Mouse (Mus musculus): ENCODE results near the gene Cacna1d. TPM values are rescaled to one million over a fixed set of nuclear protein-coding genes. Genes with fewer than 3 reads are reported as not detected.

Gene Cacna1d
- polyA plus RNA-seq, 1 experiment from 2014 or later, result 8.5 TPM

DNA sequence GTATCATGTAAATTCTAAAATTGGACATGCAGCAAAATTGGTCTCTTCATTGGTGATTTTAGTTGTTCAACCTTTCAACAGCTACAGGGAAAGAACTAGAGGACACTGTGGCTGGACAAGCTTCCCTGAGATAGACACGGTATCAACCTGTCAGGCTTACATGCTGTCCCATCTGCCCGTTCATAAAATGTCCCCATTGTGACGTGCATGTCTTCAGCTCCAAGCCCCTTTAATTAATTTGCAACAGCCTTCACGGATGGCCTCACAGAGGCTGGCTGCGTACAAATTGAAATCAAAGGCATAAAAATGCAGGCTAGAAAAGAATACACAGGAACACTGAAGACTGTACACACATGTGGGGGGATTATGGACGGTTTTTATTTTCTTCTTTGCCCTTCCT, 185.0 kb downstream of the Cacna1d start:
- WGBS, result 76% methylated on average over 6 of the region's 6 CpGs
- Histone ChIP-seq H3K27ac (no peak overlapping the region), H3K9me3 (no peaks in the 10 kb centered on the region), H3K4me3 (no peak overlapping the region), H3K36me3 (no peaks in the 10 kb centered on the region), H3K4me1 (peaks cover 27% of the 10 kb centered on the region), H3K27me3 (ENCODE audit: insufficient read depth, poor library complexity, severe bottlenecking) (no peaks in the 10 kb centered on the region)
- no peak for DNase-seq (ENCODE audit: low spot score)

DNA sequence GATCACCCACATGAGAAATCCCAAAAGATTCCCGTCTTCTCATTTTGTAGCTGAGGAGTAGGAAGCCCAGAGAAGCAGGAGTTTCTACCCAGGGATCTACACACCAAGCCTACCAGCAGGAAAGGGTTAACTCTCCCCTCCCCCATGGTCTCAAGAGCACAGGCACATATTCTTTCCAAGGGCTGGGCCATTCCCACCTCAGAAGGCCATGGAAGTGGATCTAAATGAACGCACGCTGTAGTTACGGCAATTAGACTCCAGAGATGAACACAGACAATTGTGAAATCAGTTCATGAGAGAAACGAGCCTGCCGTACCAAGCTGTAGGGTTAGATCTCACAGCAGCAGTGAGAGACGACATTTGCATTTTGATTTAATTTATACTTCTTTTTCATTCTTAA, 191.3 kb downstream of the Cacna1d start:
- 76% methylated on average over 7 of the region's 7 CpGs for WGBS
- no peak for DNase-seq (ENCODE audit: low spot score)

DNA sequence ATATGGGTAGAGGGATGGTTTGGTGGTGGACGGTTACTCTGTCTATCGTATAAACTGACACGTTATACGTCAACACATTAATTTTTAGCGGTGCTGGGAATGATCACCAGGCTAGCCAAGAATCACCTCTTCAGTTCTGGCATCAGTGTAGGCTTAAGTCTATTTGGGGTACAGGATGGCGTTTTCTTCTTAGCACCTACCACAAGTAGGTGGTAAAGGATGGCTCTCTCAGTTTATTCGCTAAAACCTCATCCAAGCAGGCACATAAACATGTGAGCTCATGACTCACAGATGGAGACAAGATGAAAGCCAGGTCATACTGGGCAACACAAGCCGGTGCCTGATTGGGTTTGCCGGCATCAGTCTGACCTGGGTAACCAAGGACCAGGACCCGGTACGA, 193.8 kb downstream of the Cacna1d start:
- Histone ChIP-seq H3K27me3 (ENCODE audit: insufficient read depth, poor library complexity, severe bottlenecking) (no peaks in the 10 kb centered on the region), H3K27ac (no peak overlapping the region), H3K36me3 (no peaks in the 10 kb centered on the region), H3K9me3 (no peaks in the 10 kb centered on the region), H3K4me1 (peaks cover 8% of the 10 kb centered on the region), H3K4me3 (no peak overlapping the region)
- no peak for DNase-seq (ENCODE audit: low spot score)
- WGBS, result 87% methylated on average over 11 of the region's 11 CpGs

More for the DNA sequence above, 191.3 kb downstream of the Cacna1d start:
- Histone ChIP-seq H3K27ac (no peak overlapping the region), H3K36me3 (no peaks in the 10 kb centered on the region), H3K9me3 (no peaks in the 10 kb centered on the region), H3K4me1 (0 out of 2 replicates have a peak, but pooled peaks cover 3% of the 10 kb centered on the region), H3K4me3 (no peak overlapping the region), H3K27me3 (ENCODE audit: insufficient read depth, poor library complexity, severe bottlenecking) (no peaks in the 10 kb centered on the region)

DNA sequence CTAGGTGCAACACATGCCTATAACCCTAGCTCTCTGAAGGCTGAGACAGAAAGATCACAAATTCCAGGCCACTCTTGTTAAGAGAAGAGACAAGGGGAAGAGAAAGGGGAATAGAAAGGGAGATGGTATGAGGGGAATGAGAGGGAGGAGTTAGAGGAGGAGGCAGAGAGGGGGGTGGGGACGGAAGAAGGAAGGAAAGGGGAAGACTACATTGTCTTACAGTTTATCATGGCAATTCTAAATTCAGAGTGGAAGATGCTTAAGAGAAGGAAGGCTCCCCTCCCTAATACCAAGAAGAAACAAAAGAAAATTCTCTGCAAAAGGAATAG, 199.2 kb downstream of the Cacna1d start:
- DNase-seq (ENCODE audit: low spot score), result no peak
- no peaks in the 10 kb centered on the region for H3K36me3 ChIP-seq
- H3K4me1 ChIP-seq, result peaks cover 17% of the 10 kb centered on the region
- H3K27me3 ChIP-seq (ENCODE audit: insufficient read depth, poor library complexity, severe bottlenecking), result no peaks in the 10 kb centered on the region
- 29% methylated on average over 1 of the region's 1 CpGs for WGBS
- peak overlapping the region; percentile 75; the same call in 1 of the 2 replicates for H3K27ac ChIP-seq
- no peak overlapping the region for H3K4me3 ChIP-seq
- H3K9me3 ChIP-seq, result no peaks in the 10 kb centered on the region

DNA sequence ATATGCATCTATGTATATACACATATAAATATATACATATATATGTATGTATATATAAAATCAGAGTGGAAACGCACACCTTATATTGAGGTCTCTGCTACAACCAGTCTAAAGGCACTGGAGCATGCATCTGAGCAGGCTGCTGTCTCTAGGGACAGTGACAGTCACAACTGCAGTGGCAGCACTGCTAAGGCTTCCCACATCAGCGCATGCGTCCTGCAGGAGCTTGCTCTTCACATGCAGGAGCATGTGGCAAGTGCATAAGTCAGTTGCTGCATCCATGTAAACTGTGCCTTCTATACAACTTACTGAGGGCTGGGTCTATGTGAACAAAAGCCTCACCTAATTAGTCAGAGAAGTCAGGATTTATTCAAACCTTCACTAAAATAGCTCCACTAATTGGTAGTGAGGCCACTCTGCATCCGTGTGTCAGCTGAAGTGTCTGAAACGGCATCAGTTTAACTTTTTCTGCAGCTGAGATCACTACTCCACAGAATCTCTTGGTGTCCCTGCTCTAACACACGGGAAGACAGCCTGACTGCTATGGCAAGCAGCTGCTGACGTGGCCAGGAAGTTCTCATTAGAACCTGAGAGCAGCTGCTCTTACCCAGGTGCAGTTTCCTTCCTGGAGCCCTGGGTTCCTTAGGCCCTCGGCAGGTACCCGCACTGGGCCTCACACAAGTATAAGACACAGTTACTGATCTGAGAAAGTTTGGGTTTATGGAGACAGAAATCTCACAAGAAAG, 199.7 kb downstream of the Cacna1d start:
- H3K4me3 ChIP-seq, result no peak overlapping the region
- no peaks in the 10 kb centered on the region for H3K9me3 ChIP-seq
- H3K27ac ChIP-seq, result peak overlapping the region; percentile 75; the same call in 1 of the 2 replicates
- no peak for DNase-seq (ENCODE audit: low spot score)
- no peaks in the 10 kb centered on the region for H3K36me3 ChIP-seq
- H3K27me3 ChIP-seq (ENCODE audit: insufficient read depth, poor library complexity, severe bottlenecking), result no peaks in the 10 kb centered on the region
- H3K4me1 ChIP-seq, result peaks cover 17% of the 10 kb centered on the region
- 56% methylated on average over 9 of the region's 9 CpGs for WGBS

DNA sequence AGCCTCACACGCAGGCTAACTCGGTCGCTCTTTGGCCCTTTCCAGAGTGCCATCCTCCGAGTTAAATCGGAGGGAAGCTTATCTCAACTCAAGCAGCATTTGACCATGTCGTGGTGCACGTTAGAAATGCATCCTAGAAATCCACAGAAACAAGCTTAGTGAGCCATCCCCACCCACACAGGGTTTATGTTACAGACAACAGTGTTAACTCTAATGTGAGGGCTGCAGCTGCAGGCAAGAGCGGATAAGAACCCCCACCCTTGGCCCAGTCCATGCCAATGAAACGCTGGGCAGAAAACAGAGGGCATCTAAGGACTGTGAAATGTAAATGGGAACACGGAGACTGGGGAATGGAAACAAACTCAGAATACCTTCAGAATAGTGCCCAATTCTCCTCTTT, 206.8 kb downstream of the Cacna1d start:
- Histone ChIP-seq H3K27me3 (ENCODE audit: insufficient read depth, poor library complexity, severe bottlenecking) (no peaks in the 10 kb centered on the region), H3K27ac (no peak overlapping the region), H3K4me1 (peaks cover 9% of the 10 kb centered on the region; the same call in 1 of the 2 replicates), H3K9me3 (no peaks in the 10 kb centered on the region), H3K4me3 (no peak overlapping the region), H3K36me3 (no peaks in the 10 kb centered on the region)
- DNase-seq (ENCODE audit: low spot score), result no peak
- 55% methylated on average over 10 of the region's 10 CpGs for WGBS

DNA sequence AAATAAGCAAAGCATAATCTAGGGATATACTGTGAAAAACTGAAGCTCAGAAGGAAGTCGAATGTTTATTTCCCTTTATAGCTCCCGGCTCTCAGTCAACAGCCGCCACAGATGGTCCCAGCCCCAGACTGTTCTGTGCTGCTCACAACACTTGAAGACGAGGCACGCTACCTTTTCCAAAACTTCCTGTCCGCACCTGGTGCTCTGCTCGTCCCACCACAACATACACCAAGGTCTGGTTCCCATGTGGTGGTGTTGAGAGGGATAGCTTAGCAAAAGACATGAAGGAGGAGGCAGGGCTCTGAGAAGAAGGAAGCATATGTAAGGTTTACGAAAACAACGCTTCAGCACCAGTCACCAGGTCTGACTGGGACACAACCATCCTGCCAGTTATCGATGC, 207.2 kb downstream of the Cacna1d start:
- no peaks in the 10 kb centered on the region for H3K9me3 ChIP-seq
- H3K36me3 ChIP-seq, result no peaks in the 10 kb centered on the region
- H3K4me3 ChIP-seq, result no peak overlapping the region
- H3K27me3 ChIP-seq (ENCODE audit: insufficient read depth, poor library complexity, severe bottlenecking), result no peaks in the 10 kb centered on the region
- no peak overlapping the region for H3K27ac ChIP-seq
- DNase-seq (ENCODE audit: low spot score), result no peak
- 66% methylated on average over 10 of the region's 10 CpGs for WGBS
- peaks cover 9% of the 10 kb centered on the region; the same call in 1 of the 2 replicates for H3K4me1 ChIP-seq

DNA sequence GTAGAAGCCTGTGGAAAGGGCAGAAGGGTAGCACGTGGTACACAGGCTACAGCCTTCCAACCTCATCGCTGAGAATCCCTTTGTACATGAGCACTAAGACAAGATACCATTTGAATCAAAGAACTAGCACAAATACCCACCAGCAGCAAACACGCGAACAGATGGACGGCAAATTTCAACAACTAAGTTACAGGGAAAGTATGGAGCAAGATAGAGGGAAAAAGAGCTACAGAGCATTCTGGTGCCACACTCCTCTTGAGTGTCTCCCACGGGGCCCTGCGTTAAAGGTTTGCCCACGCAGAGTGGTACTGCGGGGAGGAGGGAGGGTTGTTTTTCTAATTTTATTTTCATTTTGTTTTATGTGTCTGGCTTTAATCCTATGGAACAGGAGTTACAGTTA, 215.7 kb downstream of the Cacna1d start:
- Histone ChIP-seq H3K9me3 (no peaks in the 10 kb centered on the region), H3K27ac (no peak overlapping the region), H3K4me1 (no peaks in the 10 kb centered on the region), H3K36me3 (no peaks in the 10 kb centered on the region), H3K4me3 (no peak overlapping the region), H3K27me3 (ENCODE audit: insufficient read depth, poor library complexity, severe bottlenecking) (no peaks in the 10 kb centered on the region)
- 83% methylated on average over 9 of the region's 9 CpGs for WGBS
- DNase-seq (ENCODE audit: low spot score), result no peak

DNA sequence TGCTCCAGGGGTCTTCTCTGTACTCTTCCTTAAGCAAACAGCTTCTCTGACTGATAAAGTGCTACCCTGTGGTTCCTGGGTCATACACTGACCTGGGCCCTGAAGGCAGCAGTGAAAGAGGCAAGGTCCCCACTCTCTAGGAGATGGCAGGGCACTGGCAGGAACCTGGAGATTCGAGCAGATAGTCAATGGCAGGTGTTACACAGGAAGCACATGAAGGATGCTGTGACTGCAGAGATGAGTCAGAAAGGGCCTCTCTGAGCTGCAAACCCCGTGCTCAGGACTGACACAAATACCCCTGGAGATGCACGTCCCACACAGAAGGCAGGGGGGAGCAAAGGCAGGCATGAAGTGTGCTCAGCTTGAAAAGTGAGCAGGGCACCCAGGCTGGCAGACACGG, 218.3 kb downstream of the Cacna1d start:
- Histone ChIP-seq H3K36me3 (no peaks in the 10 kb centered on the region), H3K27ac (no peak overlapping the region), H3K27me3 (ENCODE audit: insufficient read depth, poor library complexity, severe bottlenecking) (no peaks in the 10 kb centered on the region), H3K4me3 (no peak overlapping the region), H3K9me3 (no peaks in the 10 kb centered on the region), H3K4me1 (peaks cover 4% of the 10 kb centered on the region; the same call in 1 of the 2 replicates)
- no peak for DNase-seq (ENCODE audit: low spot score)
- 68% methylated on average over 4 of the region's 4 CpGs for WGBS

DNA sequence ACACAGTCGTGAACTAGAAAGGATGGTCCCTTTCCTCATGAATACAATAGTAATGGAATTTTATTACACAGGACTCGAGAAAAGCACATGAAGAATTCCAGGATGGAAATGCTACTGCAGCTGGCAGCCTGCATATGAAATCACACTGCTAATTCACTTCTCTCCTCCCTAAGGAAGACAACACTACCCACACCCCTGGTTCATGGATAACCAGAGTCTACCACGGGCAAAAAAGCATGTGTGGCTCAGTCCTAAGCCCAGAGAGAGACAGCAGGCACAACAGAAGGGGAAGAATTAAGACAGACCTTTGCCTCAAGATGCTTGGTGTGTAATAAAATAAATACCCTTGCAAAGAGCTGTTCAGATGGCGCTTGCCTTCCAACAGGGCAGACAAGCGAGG, 218.7 kb downstream of the Cacna1d start:
- H3K4me3 ChIP-seq, result no peak overlapping the region

DNA sequence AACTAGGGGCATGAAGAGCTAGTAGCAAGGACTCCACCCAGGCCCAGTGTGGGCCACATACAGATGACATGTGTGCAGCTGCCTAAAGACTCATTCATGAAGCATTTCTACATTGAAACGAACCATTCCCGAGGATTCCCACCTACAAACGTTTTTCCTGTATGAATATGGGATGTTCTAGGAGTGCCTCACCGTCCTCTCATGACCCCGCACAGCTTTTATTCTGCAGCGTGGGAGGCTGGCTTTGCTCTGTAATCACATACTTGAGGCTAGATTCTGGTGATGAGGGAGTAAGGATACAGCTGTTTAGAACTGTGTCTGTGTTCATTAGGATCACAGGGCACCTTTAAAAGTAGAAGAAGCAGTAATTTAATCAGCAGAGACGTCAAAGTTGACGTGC, 219.4 kb downstream of the Cacna1d start:
- Histone ChIP-seq H3K27ac (no peak overlapping the region), H3K9me3 (no peaks in the 10 kb centered on the region), H3K36me3 (no peaks in the 10 kb centered on the region), H3K4me1 (peaks cover 4% of the 10 kb centered on the region; the same call in 1 of the 2 replicates), H3K4me3 (no peak overlapping the region), H3K27me3 (ENCODE audit: insufficient read depth, poor library complexity, severe bottlenecking) (no peaks in the 10 kb centered on the region)
- DNase-seq (ENCODE audit: low spot score), result no peak
- 77% methylated on average over 8 of the region's 8 CpGs for WGBS

More for the DNA sequence above, 218.7 kb downstream of the Cacna1d start:
- Histone ChIP-seq H3K36me3 (no peaks in the 10 kb centered on the region), H3K4me1 (peaks cover 4% of the 10 kb centered on the region; the same call in 1 of the 2 replicates), H3K27ac (no peak overlapping the region), H3K9me3 (no peaks in the 10 kb centered on the region), H3K27me3 (ENCODE audit: insufficient read depth, poor library complexity, severe bottlenecking) (no peaks in the 10 kb centered on the region)
- WGBS, result 85% methylated on average over 5 of the region's 5 CpGs
- no peak for DNase-seq (ENCODE audit: low spot score)

DNA sequence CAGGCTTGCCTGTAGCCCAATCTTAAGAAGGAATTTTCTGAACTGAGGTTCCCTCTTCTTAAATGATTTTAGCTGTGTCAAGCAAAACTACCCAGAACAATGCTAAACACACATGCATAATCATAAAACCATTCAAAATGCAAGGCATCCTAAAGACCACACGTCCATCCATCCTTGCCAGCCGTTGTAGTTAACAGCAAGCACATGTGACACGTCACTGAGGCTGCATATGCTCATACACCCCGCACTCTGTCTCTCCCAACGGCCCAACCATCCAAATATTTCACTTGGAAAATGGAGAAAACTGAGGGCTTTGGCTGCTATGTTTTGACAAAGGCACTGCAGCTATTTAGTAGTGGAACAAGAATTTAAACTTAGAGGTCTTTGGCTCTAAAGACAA, 220.9 kb downstream of the Cacna1d start:
- no peak for DNase-seq (ENCODE audit: low spot score)
- H3K4me1 ChIP-seq, result peaks cover 8% of the 10 kb centered on the region; the same call in 1 of the 2 replicates
- 84% methylated on average over 5 of the region's 5 CpGs for WGBS

DNA sequence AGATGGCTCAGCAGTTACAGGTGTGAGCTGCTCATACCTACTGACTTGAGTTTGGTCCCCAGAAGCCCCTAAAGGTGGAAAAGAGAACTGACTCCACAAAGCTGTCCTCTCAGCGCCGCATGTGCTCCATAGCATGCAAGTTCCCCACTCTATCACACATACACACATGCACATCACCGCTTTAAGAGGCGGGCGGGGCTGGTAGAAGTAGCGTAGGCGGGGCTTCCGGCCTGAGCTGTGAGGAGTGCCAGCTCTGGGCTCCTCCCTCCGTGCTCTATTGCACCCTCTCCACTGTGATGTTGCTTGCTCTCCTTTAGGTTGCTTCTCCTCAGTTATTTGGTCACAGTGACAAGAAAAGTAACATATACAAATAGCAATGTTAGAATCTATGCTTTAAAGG, 225.5 kb downstream of the Cacna1d start:
- Histone ChIP-seq H3K9me3 (no peaks in the 10 kb centered on the region), H3K4me3 (no peak overlapping the region), H3K36me3 (no peaks in the 10 kb centered on the region), H3K4me1 (peaks cover 18% of the 10 kb centered on the region; the same call in 1 of the 2 replicates), H3K27me3 (ENCODE audit: insufficient read depth, poor library complexity, severe bottlenecking) (no peaks in the 10 kb centered on the region), H3K27ac (no peak overlapping the region)
- WGBS, result 76% methylated on average over 9 of the region's 9 CpGs
- DNase-seq (ENCODE audit: low spot score), result peak; percentile 74

More for the DNA sequence above, 220.9 kb downstream of the Cacna1d start:
- Histone ChIP-seq H3K9me3 (no peaks in the 10 kb centered on the region), H3K4me3 (no peak overlapping the region), H3K36me3 (no peaks in the 10 kb centered on the region), H3K27me3 (ENCODE audit: insufficient read depth, poor library complexity, severe bottlenecking) (no peaks in the 10 kb centered on the region), H3K27ac (no peak overlapping the region)
